Mouse (Mus musculus): Measurements from ENCODE around the gene Dennd1c.
A peak's percentile ranks its signal among the peaks of the same experiment; 100 is the strongest.

Dennd1c gene

GRCm38 (mm10) chr17:57095855-57096622 is 17.7 kb upstream of the Dennd1c start:
- peak; percentile 94 for DNase-seq (ENCODE audit: low read depth, low spot score)

- DNase-seq (ENCODE audit: low read depth, low spot score): no peak
These were observed 15.9 kb upstream of the Dennd1c start for GRCm38 (mm10) chr17:57094222-57094621.

GRCm38 (mm10) chr17:57087049-57087832 is 8.9 kb upstream of the Dennd1c start, which contains the start of gene Tubb4a:
Gene Tubb4a, minus strand, starts transcription at chr17:57087782.
- peak; percentile 30 for DNase-seq (ENCODE audit: low read depth, low spot score)

GRCm38 (mm10) chr17:57085970-57086757 is 7.8 kb upstream of the Dennd1c start:
- DNase-seq (ENCODE audit: low read depth, low spot score): no peak

- DNase-seq (ENCODE audit: low read depth, low spot score): no peak
These were observed 4.2 kb upstream of the Dennd1c start for GRCm38 (mm10) chr17:57082481-57082880.

GRCm38 (mm10) chr17:57081234-57081842 is 3.0 kb upstream of the Dennd1c start:
- DNase-seq (ENCODE audit: low read depth, low spot score): no peak

GRCm38 (mm10) chr17:57079919-57080318 is 1.6 kb upstream of the Dennd1c start:
- no peak for DNase-seq (ENCODE audit: low read depth, low spot score)

- no peak for DNase-seq (ENCODE audit: low read depth, low spot score)
These were observed 1.4 kb downstream of the Dennd1c start for GRCm38 (mm10) chr17:57076916-57077315.

GRCm38 (mm10) chr17:57070699-57071098 is 7.6 kb downstream of the Dennd1c start:
- peak; percentile 99 for DNase-seq (ENCODE audit: low read depth, low spot score)

- no peak for DNase-seq (ENCODE audit: low read depth, low spot score)
These were observed 8.0 kb downstream of the Dennd1c start for GRCm38 (mm10) chr17:57070272-57070671.

- no peak for DNase-seq (ENCODE audit: low read depth, low spot score)
These were observed 11.4 kb downstream of the Dennd1c start for GRCm38 (mm10) chr17:57066908-57067307.

- no peak for DNase-seq (ENCODE audit: low read depth, low spot score)
These were observed 15.3 kb downstream of the Dennd1c start for GRCm38 (mm10) chr17:57063031-57063430.

GRCm38 (mm10) chr17:57062548-57062947 is 15.8 kb downstream of the Dennd1c start:
- DNase-seq (ENCODE audit: low read depth, low spot score): no peak

- peak; percentile 55 for DNase-seq (ENCODE audit: low read depth, low spot score)
These were observed 16.2 kb downstream of the Dennd1c start for GRCm38 (mm10) chr17:57062011-57062521.

GRCm38 (mm10) chr17:57061069-57061468 is 17.2 kb downstream of the Dennd1c start:
- no peak for DNase-seq (ENCODE audit: low read depth, low spot score)

- DNase-seq (ENCODE audit: low read depth, low spot score): peak; percentile 98
These were observed 18.0 kb downstream of the Dennd1c start for GRCm38 (mm10) chr17:57060231-57060801.

GRCm38 (mm10) chr17:57059486-57059977 is 18.8 kb downstream of the Dennd1c start, which contains the start of gene Slc25a23:
Gene Slc25a23, minus strand, starts transcription at chr17:57059863.
- peak; percentile 92 for DNase-seq (ENCODE audit: low read depth, low spot score)

- DNase-seq (ENCODE audit: low read depth, low spot score): no peak
These were observed 19.3 kb downstream of the Dennd1c start, which contains the start of gene Crb3 for GRCm38 (mm10) chr17:57058891-57059485. Gene Crb3, plus strand, starts transcription at chr17:57059105.

- DNase-seq (ENCODE audit: low read depth, low spot score): no peak
These were observed 22.1 kb downstream of the Dennd1c start for GRCm38 (mm10) chr17:57056246-57056645.

GRCm38 (mm10) chr17:57051679-57052078 is 26.6 kb downstream of the Dennd1c start:
- DNase-seq (ENCODE audit: low read depth, low spot score): peak; percentile 84
